Mouse (Mus musculus) skeletal muscle tissue, adult 2 months (tissue): ENCODE measurements at regions not wholly inside any gene's neighbourhood (a gene's known extent, or its start where the extent isn't known, plus 50 kb on each side); places are given as distances from the start of the nearest gene placed in this dataset.

Source experiments
- DNase-seq: peaks from one replicate; pipeline ENCODE4 v3.0.0-alpha.2; 2012; ENCODE audit warnings: low read depth, low spot score

- no peak for DNase-seq
Measured at GRCm38 (mm10) chr15:43784171-43784570, 3650.0 kb downstream of the 9330182O14Rik start.

- DNase-seq: no peak
Measured at GRCm38 (mm10) chr15:43803342-43803741, 3669.2 kb downstream of the 9330182O14Rik start.
